ENCODE assay signal across 16 mouse cellular contexts in the genomic region with DNA sequence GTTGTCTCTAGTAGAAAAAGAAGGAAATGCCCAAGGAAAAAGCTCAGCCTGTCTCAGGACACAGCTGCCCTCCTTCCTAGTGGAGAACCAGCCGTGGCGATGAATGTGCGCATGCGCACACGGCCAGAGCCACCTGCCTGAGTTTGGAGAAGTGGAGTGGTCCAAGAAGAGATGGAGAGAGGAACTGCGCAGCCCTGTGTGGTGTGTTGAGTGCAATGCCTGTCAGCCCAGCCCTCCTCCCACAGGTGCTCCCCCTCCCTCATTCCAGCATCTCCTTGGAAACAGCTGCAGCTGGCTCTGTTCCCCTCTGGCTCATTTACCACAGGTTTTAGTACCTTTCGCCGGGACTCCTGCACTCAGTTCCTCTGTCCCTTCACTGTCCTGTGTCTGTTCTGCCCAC.
"Had no signal": no experiment of that assay in that cellular context is flagged by ENCODE, and none has a peak within 500 bp of the region (broad histone marks: within the 10 kb centered on the region; RNA-seq: fewer than 3 reads in every experiment).

No protein-coding gene starts in this region.

- H3K9ac ChIP-seq: liver, embryonic 13.5 days; liver, postnatal 0 days; neural tube, embryonic 12.5 days had no signal

- H3K27me3 ChIP-seq: liver, embryonic 13.5 days; neural tube, embryonic 12.5 days had no signal

- DNase-seq: kidney, adult 18-20 months; kidney, postnatal 14 days; liver; liver, embryonic 13.5 days; liver, postnatal 0 days; lung, postnatal 36 days; midbrain, embryonic 14.5 days; retina, postnatal 1 day; right cerebral cortex, postnatal 4 days; spleen, adult 18-20 months; thymus, adult 18-20 months; thymus, postnatal 14 days had no signal

- H3K9me3 ChIP-seq: liver, embryonic 13.5 days; midbrain, embryonic 10.5 days; neural tube, embryonic 12.5 days had no signal

- H3K27ac ChIP-seq: layer of hippocampus, adult 2 months; liver, embryonic 13.5 days; midbrain, embryonic 10.5 days; neural tube, embryonic 12.5 days had no signal

- ATAC-seq: liver, postnatal 0 days had no signal

- H3K4me2 ChIP-seq: liver, embryonic 13.5 days; neural tube, embryonic 12.5 days had no signal

- H3K36me3 ChIP-seq: liver, embryonic 13.5 days; midbrain, embryonic 10.5 days; neural tube, embryonic 12.5 days had no signal

- H3K4me3 ChIP-seq: layer of hippocampus, adult 2 months; liver, embryonic 13.5 days; midbrain, embryonic 10.5 days; myocyte; neural tube, embryonic 12.5 days had no signal

- H3K4me1 ChIP-seq: liver, embryonic 13.5 days; midbrain, embryonic 10.5 days; neural tube, embryonic 12.5 days had no signal
